Mouse (Mus musculus) hindbrain, embryonic 10.5 days (tissue): ENCODE results near the gene Slc43a2. TPM values are rescaled to one million over a fixed set of nuclear protein-coding genes. Genes with fewer than 3 reads are reported as not detected.
A peak's percentile ranks its signal among the peaks of the same experiment; 100 is the strongest.

Experiments used
- DNase-seq: peaks from one replicate; pipeline ENCODE4 v3.0.0-alpha.2; 2017; ENCODE audit warnings: low spot score
- H3K27ac ChIP-seq: fragments of 300-500 bp; sonication (generic); 2 replicates; pipeline ENCODE4 v1.5.1; 2016; ENCODE audit warnings: mild to moderate bottlenecking, moderate library complexity
- H3K27me3 ChIP-seq: fragments of 300-500 bp; sonication (generic); 2 replicates; pipeline ENCODE4 v1.6.1; 2016; ENCODE audit warnings: mild to moderate bottlenecking; ENCODE audit not compliant: poor library complexity, insufficient read depth, severe bottlenecking
- H3K36me3 ChIP-seq: fragments of 300-500 bp; sonication (generic); 2 replicates; pipeline ENCODE4 v1.6.1; 2016; ENCODE audit warnings: mild to moderate bottlenecking, moderate library complexity
- H3K4me1 ChIP-seq: fragments of 300-500 bp; sonication (generic); replicated peaks from 2 replicates; pipeline ENCODE4 v1.6.1; 2016; ENCODE audit warnings: mild to moderate bottlenecking
- H3K4me3 ChIP-seq: fragments of 300-500 bp; sonication (generic); 2 replicates; pipeline ENCODE4 v1.5.1; 2016; ENCODE audit warnings: mild to moderate bottlenecking, moderate library complexity
- H3K9me3 ChIP-seq: fragments of 300-500 bp; sonication (generic); 2 replicates; pipeline ENCODE4 v1.6.1; 2016; ENCODE audit warnings: mild to moderate bottlenecking, moderate library complexity
- WGBS: fragments of 180-500 bp; shearing (Covaris S2); methylation state at CpG from one replicate; pipeline ENCODE4 v1.1.7; 2016; 5-methylcytosine and 5-hydroxymethylcytosine counted together
- polyA plus RNA-seq: library from polyadenylated mRNA; unstranded; fragments of >200 nt; fragmentation: Nextera tagmentation; extraction: Ambion mirVana; gene quantifications from 2 replicates; pipeline ENCODE4 v1.2.1, GENCODE M21; 2016

Slc43a2 gene
- polyA plus RNA-seq, 1 experiment from 2014 or later, result 7.1 TPM

DNA sequence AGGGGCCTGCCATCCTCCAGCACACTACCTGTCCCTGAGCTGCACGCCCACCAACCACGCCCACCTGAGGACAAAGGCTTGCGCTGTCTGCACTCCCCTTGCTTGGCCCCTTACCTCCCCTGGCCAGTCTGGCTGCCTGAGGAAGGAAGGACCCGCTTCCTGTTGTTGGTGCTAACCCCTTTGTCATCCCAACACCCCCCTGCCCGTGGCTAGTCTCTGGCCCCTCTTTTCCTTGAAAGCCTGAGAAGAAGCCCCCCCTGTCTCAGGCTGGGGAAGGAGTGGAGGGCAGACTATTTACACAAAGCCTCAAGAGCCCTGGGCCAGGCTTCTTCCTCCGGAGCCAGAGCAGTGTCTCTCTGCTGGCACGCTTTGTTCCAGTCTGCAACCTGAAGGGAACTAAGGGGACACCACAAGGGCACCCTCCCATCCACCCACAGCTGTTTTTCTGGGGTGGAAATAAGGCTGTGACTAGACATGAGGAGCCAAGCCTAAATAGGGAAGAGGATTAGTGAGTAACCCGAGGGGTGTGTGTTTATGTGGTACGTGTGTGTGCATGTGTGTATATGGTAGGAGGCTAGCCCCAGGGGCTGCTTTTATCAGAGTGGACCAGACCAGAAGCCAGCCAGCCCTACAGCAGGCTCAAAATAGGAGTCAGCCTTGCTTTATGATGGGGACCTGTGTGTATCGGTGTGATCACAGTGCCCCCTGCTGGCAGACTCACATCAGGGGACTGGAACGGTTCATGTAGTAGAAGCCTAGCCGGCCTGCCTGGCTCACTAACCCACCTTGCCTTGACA, 41.6 kb downstream of the Slc43a2 start:
- DNase-seq, result peak; percentile 91
- Histone ChIP-seq H3K4me3 (peak overlapping the region; percentile 32), H3K36me3 (peaks cover 28% of the 10 kb centered on the region), H3K27me3 (no peaks in the 10 kb centered on the region), H3K4me1 (peaks cover 27% of the 10 kb centered on the region), H3K27ac (peak overlapping the region; percentile 86), H3K9me3 (no peaks in the 10 kb centered on the region)
- WGBS, result 9% methylated on average over 12 of the region's 12 CpGs

GRCm38 (mm10) chr11:75574378-75575123, 43.1 kb downstream of the Slc43a2 start:
- 88% methylated on average over 5 of the region's 5 CpGs for WGBS
- Histone ChIP-seq H3K9me3 (no peaks in the 10 kb centered on the region), H3K36me3 (peaks cover 14% of the 10 kb centered on the region), H3K27me3 (no peaks in the 10 kb centered on the region), H3K4me3 (no peak overlapping the region), H3K4me1 (peaks cover 27% of the 10 kb centered on the region), H3K27ac (no peak overlapping the region)
- no peak for DNase-seq

GRCm38 (mm10) chr11:75575560-75576123, 44.1 kb downstream of the Slc43a2 start:
- H3K27me3 ChIP-seq, result no peaks in the 10 kb centered on the region
- H3K4me1 ChIP-seq, result peaks cover 27% of the 10 kb centered on the region
- DNase-seq, result no peak
- H3K9me3 ChIP-seq, result no peaks in the 10 kb centered on the region
- H3K4me3 ChIP-seq, result no peak overlapping the region
- H3K36me3 ChIP-seq, result 0 out of 2 replicates have a peak, but pooled peaks cover 4% of the 10 kb centered on the region
- no peak overlapping the region for H3K27ac ChIP-seq
- 82% methylated on average over 9 of the region's 9 CpGs for WGBS

- no peak for DNase-seq
- no peaks in the 10 kb centered on the region for H3K27me3 ChIP-seq
- no peaks in the 10 kb centered on the region for H3K36me3 ChIP-seq
- H3K4me1 ChIP-seq, result no peaks in the 10 kb centered on the region
- no peak overlapping the region for H3K4me3 ChIP-seq
- 0 out of 2 replicates have a peak overlapping the region, but pooled peaks have one; percentile 29 for H3K27ac ChIP-seq
- 81% methylated on average over 5 of the region's 5 CpGs for WGBS
- H3K9me3 ChIP-seq, result no peaks in the 10 kb centered on the region
Measured at GRCm38 (mm10) chr11:75578609-75579008, 47.1 kb downstream of the Slc43a2 start.

DNA sequence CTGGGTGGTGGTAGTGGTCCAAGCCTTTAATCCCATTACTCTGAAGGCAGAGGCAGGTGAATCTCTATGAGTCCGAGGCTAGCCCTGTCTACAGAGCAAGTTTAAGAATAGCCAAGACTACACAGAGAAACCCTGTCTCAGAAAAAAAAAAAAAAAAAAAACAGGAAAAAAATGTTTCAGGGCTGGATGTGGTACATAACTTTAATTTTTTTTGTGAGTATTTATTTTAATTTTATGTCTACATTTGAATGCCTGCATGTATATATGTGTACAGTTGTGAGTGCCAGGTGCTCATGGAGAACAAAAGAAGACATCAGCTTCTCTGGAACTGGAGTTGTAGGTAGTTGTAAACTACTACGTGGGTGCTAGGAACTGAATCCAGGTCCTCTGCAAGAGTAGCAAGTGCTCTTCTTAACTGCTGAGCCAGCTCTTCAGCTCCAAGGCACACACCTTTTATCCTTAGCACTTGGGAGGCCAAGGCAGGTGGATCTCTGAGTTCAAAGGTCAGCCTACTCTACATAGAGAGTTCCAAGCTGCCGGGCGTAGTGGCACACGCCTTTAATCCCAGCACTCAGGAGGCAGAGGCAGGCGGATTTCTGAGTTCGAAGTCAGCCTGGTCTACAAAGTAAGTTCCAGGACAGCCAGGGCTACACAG, 50.1 kb downstream of the Slc43a2 start:
- Histone ChIP-seq H3K4me3 (no peak overlapping the region), H3K27ac (no peak overlapping the region), H3K36me3 (no peaks in the 10 kb centered on the region), H3K9me3 (no peaks in the 10 kb centered on the region), H3K27me3 (no peaks in the 10 kb centered on the region), H3K4me1 (no peaks in the 10 kb centered on the region)
- DNase-seq, result no peak
- 94% methylated on average over 7 of the region's 7 CpGs for WGBS

DNA sequence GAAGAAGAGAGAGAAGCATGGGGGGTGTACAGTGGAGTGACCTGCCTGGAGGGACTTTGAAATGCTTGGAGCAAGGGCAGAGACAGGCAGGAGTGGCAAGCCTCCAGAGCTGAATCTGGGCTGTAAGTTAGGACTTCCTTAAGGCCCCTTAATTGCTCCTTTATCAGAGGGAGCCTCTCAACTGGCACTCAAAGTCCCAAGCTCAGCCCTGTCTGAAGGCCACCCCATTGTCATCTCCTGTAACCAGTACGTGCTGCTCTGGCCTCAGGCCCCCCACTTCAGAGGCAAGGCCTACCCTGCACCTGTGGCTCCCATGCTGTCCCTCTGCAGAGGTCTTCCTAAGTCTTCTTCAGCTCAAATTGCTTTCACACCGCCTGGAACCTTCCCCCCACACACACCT, 52.0 kb downstream of the Slc43a2 start:
- WGBS, result 69% methylated on average over 2 of the region's 2 CpGs

DNA sequence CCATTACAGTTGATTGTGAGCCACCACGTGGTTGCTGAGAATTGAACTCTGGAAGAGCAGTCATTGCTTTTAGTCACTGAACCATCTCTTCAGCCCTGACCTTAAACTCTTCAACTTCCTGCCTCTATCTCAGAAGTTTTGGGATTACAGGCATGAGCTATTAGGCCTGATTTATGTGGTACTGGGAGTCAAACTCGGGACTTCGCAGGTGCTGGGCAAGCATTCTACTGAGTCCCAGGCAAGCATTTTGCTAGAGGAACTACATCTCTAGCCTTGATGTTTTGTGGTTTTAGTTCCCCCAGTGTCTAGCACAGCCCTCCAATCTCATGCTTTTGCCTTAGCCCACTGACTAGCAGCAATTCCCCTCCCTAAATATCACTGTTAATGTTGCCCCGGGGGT, 53.6 kb downstream of the Slc43a2 start:
- WGBS, result 84% methylated on average over 4 of the region's 4 CpGs
- H3K27ac ChIP-seq, result no peak overlapping the region
- H3K4me3 ChIP-seq, result no peak overlapping the region
- 0 out of 2 replicates have a peak, but pooled peaks cover 2% of the 10 kb centered on the region for H3K36me3 ChIP-seq
- no peaks in the 10 kb centered on the region; the same call in 1 of the 2 replicates for H3K27me3 ChIP-seq
- no peak for DNase-seq
- H3K4me1 ChIP-seq, result peaks cover 32% of the 10 kb centered on the region
- no peaks in the 10 kb centered on the region for H3K9me3 ChIP-seq

More for the DNA sequence above, 52.0 kb downstream of the Slc43a2 start:
- Histone ChIP-seq H3K9me3 (no peaks in the 10 kb centered on the region), H3K27ac (no peak overlapping the region), H3K27me3 (no peaks in the 10 kb centered on the region; the same call in 1 of the 2 replicates), H3K4me3 (no peak overlapping the region), H3K36me3 (no peaks in the 10 kb centered on the region), H3K4me1 (peaks cover 17% of the 10 kb centered on the region)
- no peak for DNase-seq

- Histone ChIP-seq H3K36me3 (0 out of 2 replicates have a peak, but pooled peaks cover 6% of the 10 kb centered on the region), H3K4me1 (peaks cover 36% of the 10 kb centered on the region), H3K27ac (no peak overlapping the region), H3K27me3 (no peaks in the 10 kb centered on the region; the same call in 1 of the 2 replicates), H3K4me3 (no peak overlapping the region), H3K9me3 (no peaks in the 10 kb centered on the region)
- WGBS, result 79% methylated on average over 5 of the region's 5 CpGs
- DNase-seq, result no peak
Measured at GRCm38 (mm10) chr11:75585978-75586377, 54.5 kb downstream of the Slc43a2 start.

GRCm38 (mm10) chr11:75586963-75587362, 55.5 kb downstream of the Slc43a2 start:
- no peaks in the 10 kb centered on the region for H3K9me3 ChIP-seq
- peaks cover 14% of the 10 kb centered on the region; the same call in 1 of the 2 replicates for H3K36me3 ChIP-seq
- 82% methylated on average over 5 of the region's 5 CpGs for WGBS
- no peak for DNase-seq
- no peak overlapping the region for H3K4me3 ChIP-seq
- peaks cover 36% of the 10 kb centered on the region for H3K4me1 ChIP-seq
- H3K27me3 ChIP-seq, result no peaks in the 10 kb centered on the region; the same call in 1 of the 2 replicates
- H3K27ac ChIP-seq, result peak overlapping the region; percentile 95

DNA sequence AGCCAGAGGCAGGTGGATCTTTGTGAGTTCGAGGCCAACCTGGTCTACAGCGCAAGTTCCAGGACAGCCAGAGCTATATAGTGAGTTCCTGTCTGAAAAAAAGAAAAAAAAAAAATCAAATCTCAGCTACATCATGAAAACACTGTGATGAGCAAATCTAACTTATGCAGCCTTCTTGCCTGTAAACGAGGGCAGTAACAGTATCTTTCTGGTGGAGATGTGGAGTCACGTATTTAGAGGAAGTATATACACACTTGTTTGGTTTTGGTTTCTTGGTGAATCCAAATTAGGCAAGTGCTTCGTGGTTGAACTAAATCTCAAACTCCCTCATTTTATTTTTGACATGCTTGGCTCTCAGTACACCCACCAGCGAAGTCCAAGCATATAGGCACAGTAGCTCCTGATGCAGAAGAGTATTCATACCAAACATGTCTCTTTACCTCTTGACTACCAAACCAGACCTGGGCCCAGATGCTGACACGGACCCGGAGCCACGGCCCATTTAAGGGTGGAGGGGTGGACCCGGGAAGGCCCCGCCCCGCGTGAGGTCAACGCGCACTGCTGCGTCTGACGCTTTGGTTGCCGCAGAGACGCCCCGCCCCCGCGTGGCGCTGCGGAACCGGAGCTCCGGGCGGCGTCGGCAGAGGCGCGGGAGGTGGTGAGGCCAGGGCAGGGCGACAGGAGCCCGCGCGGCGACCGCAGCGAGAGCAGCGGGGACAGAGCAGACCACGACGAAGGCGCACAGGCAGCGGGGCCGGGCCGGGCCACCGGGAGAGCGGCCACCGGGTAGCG, 56.2 kb downstream of the Slc43a2 start, which contains the start of gene Pitpna:
Gene Pitpna (plus strand): TSS at position 605 of the 792 bp plus-strand sequence.
- 6% methylated on average over 49 of the region's 49 CpGs for WGBS
- peak; percentile 91 for DNase-seq
- Histone ChIP-seq H3K36me3 (peaks cover 22% of the 10 kb centered on the region), H3K9me3 (no peaks in the 10 kb centered on the region), H3K4me3 (peak within 1 kb of the TSS; percentile 99), H3K27me3 (no peaks in the 10 kb centered on the region; the same call in 1 of the 2 replicates), H3K4me1 (peaks cover 36% of the 10 kb centered on the region), H3K27ac (peak within 1 kb of the TSS; percentile 95)

- peaks cover 29% of the 10 kb centered on the region for H3K36me3 ChIP-seq
- no peak for DNase-seq
- 1% methylated on average over 37 of the region's 37 CpGs for WGBS
Measured at GRCm38 (mm10) chr11:75588285-75588941, 56.9 kb downstream of the Slc43a2 start.

More at GRCm38 (mm10) chr11:75588285-75588941, 56.9 kb downstream of the Slc43a2 start:
- Histone ChIP-seq H3K27me3 (no peaks in the 10 kb centered on the region; the same call in 1 of the 2 replicates), H3K4me3 (peak overlapping the region; percentile 99), H3K27ac (peak overlapping the region; percentile 95), H3K9me3 (no peaks in the 10 kb centered on the region), H3K4me1 (peaks cover 36% of the 10 kb centered on the region)
